Mouse (Mus musculus) lung, postnatal 4 days (tissue): ENCODE measurements around the gene Ehbp1l1.

Experiments used
- DNase-seq, 2 experiments: peaks; one replicate each; pipeline ENCODE4 v3.0.0; 2021

Ehbp1l1 gene

GRCm38 (mm10) chr19:5731264-5731978, 5.3 kb upstream of the Ehbp1l1 start:
- DNase-seq = peak; percentile 95

- peak in 1 of 2 experiments; percentile 61 for DNase-seq
Measured at GRCm38 (mm10) chr19:5730314-5731186, 4.4 kb upstream of the Ehbp1l1 start.

GRCm38 (mm10) chr19:5729444-5729815, 3.3 kb upstream of the Ehbp1l1 start, which contains the start of gene Fam89b:
Gene Fam89b, minus strand, starts transcription at chr19:5729653.
- peak; percentile 93 for DNase-seq

GRCm38 (mm10) chr19:5728631-5729443, 2.7 kb upstream of the Ehbp1l1 start:
- DNase-seq = peak; percentile 70 to 75

- peak; percentile 86 to 92 for DNase-seq
Measured at GRCm38 (mm10) chr19:5727701-5728100, 1.6 kb upstream of the Ehbp1l1 start.

GRCm38 (mm10) chr19:5726961-5727578, 953 bp upstream of the Ehbp1l1 start:
- DNase-seq = no peak

GRCm38 (mm10) chr19:5725029-5725707, 949 bp downstream of the Ehbp1l1 start:
- DNase-seq = peak; percentile 49 to 63

GRCm38 (mm10) chr19:5724549-5724941, 1.6 kb downstream of the Ehbp1l1 start:
- peak; percentile 85 to 87 for DNase-seq

- DNase-seq = no peak
Measured at GRCm38 (mm10) chr19:5723934-5724548, 2.1 kb downstream of the Ehbp1l1 start.

- DNase-seq = no peak
Measured at GRCm38 (mm10) chr19:5722848-5723425, 3.2 kb downstream of the Ehbp1l1 start.

- no peak for DNase-seq
Measured at GRCm38 (mm10) chr19:5721233-5721632, 4.9 kb downstream of the Ehbp1l1 start.

GRCm38 (mm10) chr19:5716955-5717354, 9.2 kb downstream of the Ehbp1l1 start:
- no peak for DNase-seq

- peak; percentile 78 to 86 for DNase-seq
Measured at GRCm38 (mm10) chr19:5715793-5716688, 10.1 kb downstream of the Ehbp1l1 start.

GRCm38 (mm10) chr19:5713730-5714129, 12.4 kb downstream of the Ehbp1l1 start:
- peak; percentile 83 to 88 for DNase-seq

- no peak for DNase-seq
Measured at GRCm38 (mm10) chr19:5713255-5713654, 12.9 kb downstream of the Ehbp1l1 start.

- peak; percentile 40 to 44 for DNase-seq
Measured at GRCm38 (mm10) chr19:5711907-5712460, 14.1 kb downstream of the Ehbp1l1 start.

- peak; percentile 67 to 82 for DNase-seq
Measured at GRCm38 (mm10) chr19:5711218-5711617, 14.9 kb downstream of the Ehbp1l1 start.

GRCm38 (mm10) chr19:5710581-5710980, 15.5 kb downstream of the Ehbp1l1 start:
- DNase-seq = peak in 1 of 2 experiments; percentile 21

- no peak for DNase-seq
Measured at GRCm38 (mm10) chr19:5710068-5710467, 16.0 kb downstream of the Ehbp1l1 start.
